Mouse (Mus musculus) heart, embryonic 12.5 days (tissue): ENCODE results near the gene Bclaf3. TPM values are rescaled to one million over a fixed set of nuclear protein-coding genes. Genes with fewer than 3 reads are reported as not detected.
"Not testable (repeated sequence)": the region's sequence is repeated elsewhere in the genome, so short reads cannot be mapped to it uniquely, and the experiment has no call there.

ENCODE experiments used
- ATAC-seq: fragments of 200-750 bp; cut with Nextera tagmentation; 2 replicates; pipeline ENCODE4 v1.8.0; 2017; ENCODE audit warnings: moderate TSS enrichment, moderate library complexity; ENCODE audit not compliant: insufficient number of reproducible peaks, low FRiP score
- H3K27ac ChIP-seq: fragments of 300-500 bp; sonication (generic); 2 replicates; pipeline ENCODE4 v1.5.1; 2016; ENCODE audit warnings: mild to moderate bottlenecking, moderate library complexity; ENCODE audit not compliant: poor library complexity, severe bottlenecking
- H3K27me3 ChIP-seq: fragments of 300-500 bp; sonication (generic); replicated peaks from 2 replicates; pipeline ENCODE4 v1.6.1; 2016; ENCODE audit warnings: mild to moderate bottlenecking, moderate library complexity
- H3K36me3 ChIP-seq: fragments of 300-500 bp; sonication (generic); 2 replicates; pipeline ENCODE4 v1.6.1; 2016; ENCODE audit warnings: mild to moderate bottlenecking, moderate library complexity
- H3K4me1 ChIP-seq: fragments of 300-500 bp; sonication (generic); replicated peaks from 2 replicates; pipeline ENCODE4 v1.6.1; 2016; ENCODE audit warnings: mild to moderate bottlenecking
- H3K4me2 ChIP-seq: fragments of 300-500 bp; sonication (generic); 2 replicates; pipeline ENCODE4 v1.6.1; 2016; ENCODE audit warnings: mild to moderate bottlenecking, moderate library complexity
- H3K4me3 ChIP-seq: fragments of 300-500 bp; sonication (generic); 2 replicates; pipeline ENCODE4 v1.5.1; 2016; ENCODE audit warnings: mild to moderate bottlenecking
- H3K9ac ChIP-seq: fragments of 300-500 bp; sonication (generic); 2 replicates; pipeline ENCODE4 v1.6.1; 2016; ENCODE audit warnings: mild to moderate bottlenecking, moderate library complexity
- H3K9me3 ChIP-seq: fragments of 300-500 bp; sonication (generic); replicated peaks from 2 replicates; pipeline ENCODE4 v1.6.1; 2016; ENCODE audit warnings: mild to moderate bottlenecking, moderate library complexity
- WGBS: fragments of 180-500 bp; shearing (Covaris S2); methylation state at CpG from one replicate; pipeline ENCODE4 v1.1.7; 2016; 5-methylcytosine and 5-hydroxymethylcytosine counted together
- polyA plus RNA-seq: library from polyadenylated mRNA; unstranded; fragments of >200 nt; fragmentation: Nextera tagmentation; extraction: Ambion mirVana; gene quantifications from 2 replicates; pipeline ENCODE4 v1.2.1, GENCODE M21; 2016

The Bclaf3 gene
- polyA plus RNA-seq, 1 experiment from 2014 or later = 16.7 TPM

DNA sequence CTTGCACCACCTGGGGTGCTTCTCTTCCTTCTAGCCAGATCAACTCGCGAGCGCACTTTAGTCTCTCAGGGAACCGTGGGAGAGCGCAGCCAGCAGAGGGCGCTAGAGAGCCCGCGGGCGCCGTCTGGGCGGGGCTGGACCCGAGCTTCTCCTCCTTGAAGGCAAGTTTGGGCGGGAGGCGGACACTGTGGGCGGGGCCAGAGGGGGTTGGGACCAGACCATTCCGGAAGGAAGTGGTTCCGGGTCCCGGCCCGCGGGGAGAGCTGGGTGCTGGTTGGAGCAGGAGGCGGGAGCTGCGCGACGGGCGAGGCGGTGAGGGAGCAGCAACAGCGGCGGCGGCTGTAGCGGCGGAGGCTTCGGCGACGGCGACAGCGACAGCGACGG, 5.9 kb downstream of the Bclaf3 start:
- Histone ChIP-seq H3K4me1 (no peaks in the 10 kb centered on the region), H3K4me3 (peak overlapping the region; percentile 85), H3K9ac (peak overlapping the region; percentile 81), H3K27me3 (0 out of 2 replicates have a peak, but pooled peaks cover 2% of the 10 kb centered on the region), H3K36me3 (no peaks in the 10 kb centered on the region), H3K4me2 (peak overlapping the region; percentile 70), H3K9me3 (no peaks in the 10 kb centered on the region; the same call in 1 of the 2 replicates), H3K27ac (peak overlapping the region; percentile 87)
- ATAC-seq = peak; percentile 98
- 14% methylated on average over 36 of the region's 38 CpGs for WGBS

- Histone ChIP-seq H3K27ac (peak overlapping the region; percentile 87), H3K4me3 (peak overlapping the region; percentile 85), H3K4me1 (no peaks in the 10 kb centered on the region), H3K36me3 (no peaks in the 10 kb centered on the region), H3K9me3 (no peaks in the 10 kb centered on the region; the same call in 1 of the 2 replicates), H3K4me2 (peak overlapping the region; percentile 70), H3K27me3 (0 out of 2 replicates have a peak, but pooled peaks cover 2% of the 10 kb centered on the region), H3K9ac (peak overlapping the region; percentile 81)
- 14% methylated on average over 38 of the region's 56 CpGs for WGBS
- ATAC-seq = peak; percentile 67
These were observed 6.4 kb downstream of the Bclaf3 start for GRCm38 (mm10) chrX:159532811-159533462.

DNA sequence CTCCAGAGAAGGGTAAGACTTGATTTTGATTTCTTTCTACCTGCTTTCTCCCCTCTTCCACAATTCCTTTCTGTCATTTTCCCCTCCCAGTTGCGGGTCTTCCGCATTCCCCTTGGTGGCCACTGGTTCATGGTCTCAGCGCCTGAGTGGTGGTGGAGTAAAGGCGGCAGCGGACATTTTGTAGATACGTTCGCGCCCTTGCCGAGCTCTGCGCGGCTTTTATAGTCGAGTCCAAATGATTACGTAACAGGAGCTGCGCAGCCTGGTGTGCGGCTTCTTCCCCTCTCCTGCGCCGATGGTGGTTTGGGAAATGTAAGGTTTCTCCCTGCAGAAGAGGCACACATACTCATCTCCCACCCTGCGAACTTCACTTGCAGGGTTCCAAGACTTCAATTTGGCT, 15.4 kb downstream of the Bclaf3 start:
- no peak overlapping the region for H3K27ac ChIP-seq
- H3K36me3 ChIP-seq = peaks cover 8% of the 10 kb centered on the region
- H3K4me3 ChIP-seq = no peak overlapping the region
- WGBS = 80% methylated on average over 18 of the region's 18 CpGs
- H3K4me1 ChIP-seq = no peaks in the 10 kb centered on the region
- no peak for ATAC-seq
- H3K27me3 ChIP-seq = no peaks in the 10 kb centered on the region
- H3K4me2 ChIP-seq = no peak overlapping the region
- H3K9me3 ChIP-seq = no peaks in the 10 kb centered on the region; the same call in 1 of the 2 replicates
- no peak overlapping the region for H3K9ac ChIP-seq

- Histone ChIP-seq H3K4me3 (no peak overlapping the region), H3K9ac (no peak overlapping the region), H3K4me2 (no peak overlapping the region), H3K27ac (no peak overlapping the region), H3K27me3 (no peaks in the 10 kb centered on the region), H3K36me3 (peaks cover under 1% of the 10 kb centered on the region; the same call in 1 of the 2 replicates), H3K9me3 (no peaks in the 10 kb centered on the region), H3K4me1 (no peaks in the 10 kb centered on the region)
- WGBS = 82% methylated on average over 5 of the region's 5 CpGs
- ATAC-seq = no peak
These were observed 20.6 kb downstream of the Bclaf3 start for GRCm38 (mm10) chrX:159547093-159547492.

DNA sequence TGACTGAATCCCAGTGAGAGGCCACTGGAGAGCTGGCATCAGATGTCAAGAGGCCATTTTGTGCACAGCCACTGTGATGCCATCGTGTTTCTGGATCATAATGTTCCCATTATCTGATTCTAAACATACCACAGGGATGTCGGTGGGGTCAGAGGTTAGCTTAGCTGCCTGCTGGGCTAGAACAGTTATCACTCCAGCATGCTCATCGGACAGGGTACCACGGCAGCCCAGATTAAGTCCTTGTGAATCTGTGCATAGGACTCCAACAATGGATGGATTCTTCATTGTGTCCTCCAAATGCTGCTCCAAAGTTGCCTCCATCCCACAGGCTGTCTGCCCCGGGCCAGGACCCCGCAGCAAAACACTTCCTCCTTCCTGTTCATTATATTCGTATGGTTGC, 58.2 kb downstream of the Bclaf3 start:
- not testable (repeated sequence) for H3K36me3 ChIP-seq, ATAC-seq, H3K9me3 ChIP-seq, H3K27ac ChIP-seq, H3K9ac ChIP-seq, H3K4me1 ChIP-seq, H3K4me3 ChIP-seq, H3K27me3 ChIP-seq, H3K4me2 ChIP-seq
- WGBS = 88% methylated on average over 7 of the region's 7 CpGs

GRCm38 (mm10) chrX:159591633-159592032, 65.1 kb downstream of the Bclaf3 start:
- no peak overlapping the region for H3K4me3 ChIP-seq
- H3K9ac ChIP-seq = no peak overlapping the region
- H3K9me3 ChIP-seq = no peaks in the 10 kb centered on the region
- H3K4me2 ChIP-seq = no peak overlapping the region
- H3K27ac ChIP-seq = no peak overlapping the region
- H3K27me3 ChIP-seq = no peaks in the 10 kb centered on the region
- H3K4me1 ChIP-seq = no peaks in the 10 kb centered on the region
- H3K36me3 ChIP-seq = no peaks in the 10 kb centered on the region
- no peak for ATAC-seq
- 70% methylated on average over 1 of the region's 1 CpGs for WGBS

- Histone ChIP-seq H3K4me3 (no peak overlapping the region), H3K4me2 (no peak overlapping the region), H3K9ac (no peak overlapping the region), H3K36me3 (no peaks in the 10 kb centered on the region), H3K9me3 (no peaks in the 10 kb centered on the region), H3K27me3 (no peaks in the 10 kb centered on the region), H3K4me1 (no peaks in the 10 kb centered on the region), H3K27ac (no peak overlapping the region)
- ATAC-seq = no peak
- 64% methylated on average over 1 of the region's 1 CpGs for WGBS
These were observed 71.0 kb downstream of the Bclaf3 start for GRCm38 (mm10) chrX:159597502-159597901.

GRCm38 (mm10) chrX:159604832-159605231, 78.3 kb downstream of the Bclaf3 start:
- Histone ChIP-seq H3K36me3 (no peaks in the 10 kb centered on the region), H3K4me1 (no peaks in the 10 kb centered on the region), H3K4me3 (no peak overlapping the region), H3K9ac (no peak overlapping the region), H3K4me2 (no peak overlapping the region), H3K27ac (no peak overlapping the region), H3K9me3 (no peaks in the 10 kb centered on the region), H3K27me3 (no peaks in the 10 kb centered on the region)
- WGBS = 76% methylated on average over 2 of the region's 2 CpGs
- ATAC-seq = no peak

- Histone ChIP-seq H3K27me3 (no peaks in the 10 kb centered on the region), H3K36me3 (no peaks in the 10 kb centered on the region), H3K27ac (no peak overlapping the region), H3K4me3 (no peak overlapping the region), H3K4me1 (no peaks in the 10 kb centered on the region), H3K9me3 (no peaks in the 10 kb centered on the region), H3K9ac (no peak overlapping the region), H3K4me2 (no peak overlapping the region)
- 37% methylated on average over 6 of the region's 6 CpGs for WGBS
- ATAC-seq = no peak
These were observed 80.4 kb downstream of the Bclaf3 start for GRCm38 (mm10) chrX:159606936-159607335.

DNA sequence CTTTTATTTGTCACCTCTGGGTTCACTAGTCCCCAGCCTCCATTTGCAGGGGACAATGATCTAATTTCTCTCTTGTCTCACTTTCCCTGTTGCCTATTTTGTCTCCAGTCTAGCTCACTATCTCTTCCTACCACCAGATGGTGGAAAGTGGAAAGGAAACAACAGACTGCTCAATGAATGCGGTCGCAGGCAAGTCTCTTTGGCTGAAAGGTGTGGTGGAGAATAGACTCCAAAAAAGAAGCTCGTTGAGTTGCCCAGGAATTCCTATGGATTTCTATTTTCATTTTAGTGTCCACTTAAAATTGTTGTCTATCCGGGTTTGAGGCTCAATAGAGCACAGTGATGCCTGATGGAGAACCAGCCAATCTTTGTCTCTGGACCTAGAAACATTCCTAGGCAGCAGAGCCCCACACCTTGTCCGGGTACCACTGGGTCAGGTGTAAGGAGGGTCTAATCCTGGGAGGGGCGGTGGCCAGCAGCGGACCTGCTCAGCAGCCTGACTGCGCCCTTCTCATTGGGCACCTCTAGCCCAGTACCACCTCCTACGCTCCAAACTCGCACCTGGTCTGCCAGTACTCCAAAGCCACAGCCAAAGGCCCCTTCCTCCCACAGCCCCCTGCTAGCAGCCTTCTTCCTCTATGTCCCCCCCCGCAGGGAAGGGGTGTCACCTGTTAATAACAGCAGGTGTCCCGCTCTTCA, 99.9 kb downstream of the Bclaf3 start:
- peak overlapping the region; percentile 45 for H3K9ac ChIP-seq
- H3K36me3 ChIP-seq = no peaks in the 10 kb centered on the region
- WGBS = 14% methylated on average over 12 of the region's 12 CpGs
- H3K4me1 ChIP-seq = peaks cover 7% of the 10 kb centered on the region; the same call in 1 of the 2 replicates
- peak overlapping the region; percentile 87 for H3K4me2 ChIP-seq
- H3K4me3 ChIP-seq = peak overlapping the region; percentile 72
- peak; percentile 39 for ATAC-seq
- no peaks in the 10 kb centered on the region; the same call in 1 of the 2 replicates for H3K27me3 ChIP-seq
- no peak overlapping the region for H3K27ac ChIP-seq
- H3K9me3 ChIP-seq = no peaks in the 10 kb centered on the region

- H3K4me2 ChIP-seq = peak within 1 kb of the TSS; percentile 87
- H3K9me3 ChIP-seq = no peaks in the 10 kb centered on the region
- peaks cover 7% of the 10 kb centered on the region; the same call in 1 of the 2 replicates for H3K4me1 ChIP-seq
- H3K4me3 ChIP-seq = peak within 1 kb of the TSS; percentile 72
- H3K27me3 ChIP-seq = no peaks in the 10 kb centered on the region; the same call in 1 of the 2 replicates
- no peaks in the 10 kb centered on the region for H3K36me3 ChIP-seq
- H3K9ac ChIP-seq = peak within 1 kb of the TSS; percentile 78
- peak within 1 kb of the TSS; percentile 18; the same call in 1 of the 2 replicates for H3K27ac ChIP-seq
- peak; percentile 90 for ATAC-seq
- WGBS = 16% methylated on average over 55 of the region's 60 CpGs
These were observed 100.6 kb downstream of the Bclaf3 start, which contains the start of gene Sh3kbp1 for GRCm38 (mm10) chrX:159626907-159627587. Sh3kbp1 (plus strand) TSS chrX:159627272.
